Mouse (Mus musculus): Measurements from ENCODE around the gene 1700028J19Rik. TPM values are rescaled to one million over a fixed set of nuclear protein-coding genes. Genes with fewer than 3 reads are reported as not detected.

Gene 1700028J19Rik
- total RNA-seq, 1 experiment: 0.58 TPM

GRCm38 (mm10) chr7:44261147-44261546 lies 14.7 kb upstream of the 1700028J19Rik start, which contains the start of gene Gm15517:
Gene Gm15517 (plus strand): TSS chr7:44261447.
- Histone ChIP-seq H3K36me3 (ENCODE audit: control insufficient read depth, insufficient read depth, low read length, poor library complexity, severe bottlenecking) (no peaks in the 10 kb centered on the region), H3K4me3 (ENCODE audit: insufficient read depth in 1 of 2, low read depth in 1 of 2, low read length in 2 of 2, poor library complexity in 1 of 2, severe bottlenecking in 1 of 2) (no peak within 1 kb of the TSS), H3K9ac (ENCODE audit: insufficient read depth, low read depth, low read length, poor library complexity, severe bottlenecking) (no peak within 1 kb of the TSS), H3K9me3 (ENCODE audit: control insufficient read depth, insufficient read depth, low read depth, low read length) (no peaks in the 10 kb centered on the region), H3K27ac (ENCODE audit: insufficient read depth, low read depth, low read length, poor library complexity, severe bottlenecking) (no peak within 1 kb of the TSS), H3K4me1 (ENCODE audit: control insufficient read depth in 2 of 2, insufficient read depth in 2 of 2, low read length in 2 of 2, poor library complexity in 1 of 2) (peaks cover 0 to 6% of the 10 kb centered on the region in 2 experiments; a peak in 1 of 4 replicates)
- DNase-seq (ENCODE audit: low read depth, low spot score): no peak
- in situ Hi-C loops (cut with MboI; ENCODE audit: low sequenced_read_pairs in 2 of 2, unreplicated experiment in 2 of 2): loop anchor here (10.0 to 25.0 kb wide), 4 partner anchors 54 to 176 kb away; partner anchors contain the start of genes Lrrc4b (in 1 of the 2) and Shank1 (in 1 of the 2)
- TF ChIP-seq CHD2 (IDR thresholded peaks at IDR 0.05; ENCODE audit: low read depth, low read length) (no peak), ZC3H11A (IDR thresholded peaks at IDR 0.05; ENCODE audit: borderline replicate concordance, low read depth, low read length) (no peak), HCFC1 (IDR thresholded peaks at IDR 0.05; ENCODE audit: borderline replicate concordance, insufficient read depth, low read length) (no peak), ZNF384 (IDR thresholded peaks at IDR 0.05; ENCODE audit: low read depth, low read length) (no peak), MAFK (IDR thresholded peaks at IDR 0.05; ENCODE audit: insufficient read depth, low read depth, low read length) (no peak)

DNA sequence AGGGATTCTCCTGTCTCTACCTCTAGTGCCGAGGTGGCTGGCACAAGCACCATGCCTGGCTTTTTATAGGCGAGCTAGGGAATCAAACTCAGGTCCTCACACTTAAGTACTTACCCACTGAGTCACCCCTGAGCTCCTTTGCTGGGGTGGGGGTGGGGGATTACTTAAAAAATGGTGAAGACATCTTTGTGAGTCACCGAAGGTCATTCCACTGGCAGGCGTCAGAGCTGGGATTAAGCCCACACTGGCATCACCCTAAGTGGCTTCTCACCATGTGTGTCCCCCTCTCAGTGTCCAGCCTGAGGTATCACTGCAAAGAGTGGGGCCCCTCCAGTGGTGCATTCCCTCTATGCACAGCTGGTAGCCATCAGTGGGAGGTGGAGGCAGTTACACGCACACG lies 13.9 kb upstream of the 1700028J19Rik start:
- Histone ChIP-seq H3K4me3 (ENCODE audit: insufficient read depth in 1 of 2, low read depth in 1 of 2, low read length in 2 of 2, poor library complexity in 1 of 2, severe bottlenecking in 1 of 2) (no peak overlapping the region), H3K9ac (ENCODE audit: insufficient read depth, low read depth, low read length, poor library complexity, severe bottlenecking) (no peak overlapping the region), H3K36me3 (ENCODE audit: control insufficient read depth, insufficient read depth, low read length, poor library complexity, severe bottlenecking) (no peaks in the 10 kb centered on the region), H3K9me3 (ENCODE audit: control insufficient read depth, insufficient read depth, low read depth, low read length) (no peaks in the 10 kb centered on the region), H3K27ac (ENCODE audit: insufficient read depth, low read depth, low read length, poor library complexity, severe bottlenecking) (no peak overlapping the region), H3K4me1 (ENCODE audit: control insufficient read depth in 2 of 2, insufficient read depth in 2 of 2, low read length in 2 of 2, poor library complexity in 1 of 2) (peaks cover 0 to 9% of the 10 kb centered on the region in 2 experiments; a peak in 1 of 4 replicates)
- in situ Hi-C loops (cut with MboI; ENCODE audit: low sequenced_read_pairs in 2 of 2, unreplicated experiment in 2 of 2): loop anchor here (10.0 to 25.0 kb wide), 4 partner anchors 54 to 177 kb away; partner anchors contain the start of genes Lrrc4b (in 1 of the 2) and Shank1 (in 1 of the 2)
- TF ChIP-seq CHD2 (IDR thresholded peaks at IDR 0.05; ENCODE audit: low read depth, low read length): no peak
- TF ChIP-seq MAFK (IDR thresholded peaks at IDR 0.05; ENCODE audit: insufficient read depth, low read depth, low read length): no peak
- no peak for TF ChIP-seq ZC3H11A (IDR thresholded peaks at IDR 0.05; ENCODE audit: borderline replicate concordance, low read depth, low read length)
- TF ChIP-seq HCFC1 (IDR thresholded peaks at IDR 0.05; ENCODE audit: borderline replicate concordance, insufficient read depth, low read length): no peak
- no peak for TF ChIP-seq ZNF384 (IDR thresholded peaks at IDR 0.05; ENCODE audit: low read depth, low read length)
- DNase-seq (ENCODE audit: low read depth, low spot score): no peak

- no peak within 1 kb of the TSS for H3K9ac ChIP-seq (ENCODE audit: insufficient read depth, low read depth, low read length, poor library complexity, severe bottlenecking)
- in situ Hi-C loops (cut with MboI; ENCODE audit: low sequenced_read_pairs in 2 of 2, unreplicated experiment in 2 of 2): loop anchor here in 1 of 2 experiments (5.0 to 25.0 kb wide), 2 partner anchors 50 to 180 kb away; partner anchors contain the start of genes Klk1b4 and Lrrc4b
Measured at GRCm38 (mm10) chr7:44257278-44257677, 10.8 kb upstream of the 1700028J19Rik start, which contains the start of gene Acp4. Gene Acp4 (minus strand): TSS chr7:44257378.

GRCm38 (mm10) chr7:44254930-44255329 lies 8.4 kb upstream of the 1700028J19Rik start:
- no peak for DNase-seq (ENCODE audit: low read depth, low spot score)
- no peak overlapping the region for H3K9ac ChIP-seq (ENCODE audit: insufficient read depth, low read depth, low read length, poor library complexity, severe bottlenecking)
- in situ Hi-C loops (cut with MboI; ENCODE audit: low sequenced_read_pairs in 2 of 2, unreplicated experiment in 2 of 2): loop anchor here in 1 of 2 experiments (5.0 to 25.0 kb wide), 2 partner anchors 48 to 182 kb away; partner anchors contain the start of genes Klk1b4 and Lrrc4b
- TF ChIP-seq MAFK (IDR thresholded peaks at IDR 0.05; ENCODE audit: insufficient read depth, low read depth, low read length) (no peak), ZNF384 (IDR thresholded peaks at IDR 0.05; ENCODE audit: low read depth, low read length) (no peak), CHD2 (IDR thresholded peaks at IDR 0.05; ENCODE audit: low read depth, low read length) (no peak), HCFC1 (IDR thresholded peaks at IDR 0.05; ENCODE audit: borderline replicate concordance, insufficient read depth, low read length) (no peak), ZC3H11A (IDR thresholded peaks at IDR 0.05; ENCODE audit: borderline replicate concordance, low read depth, low read length) (no peak)
- peaks cover 0 to 12% of the 10 kb centered on the region in 2 experiments; a peak in 1 of 4 replicates for H3K4me1 ChIP-seq (ENCODE audit: control insufficient read depth in 2 of 2, insufficient read depth in 2 of 2, low read length in 2 of 2, poor library complexity in 1 of 2)
- H3K27ac ChIP-seq (ENCODE audit: insufficient read depth, low read depth, low read length, poor library complexity, severe bottlenecking): no peak overlapping the region
- H3K36me3 ChIP-seq (ENCODE audit: control insufficient read depth, insufficient read depth, low read length, poor library complexity, severe bottlenecking): peaks cover 22% of the 10 kb centered on the region
- H3K9me3 ChIP-seq (ENCODE audit: control insufficient read depth, insufficient read depth, low read depth, low read length): no peaks in the 10 kb centered on the region
- no peak overlapping the region for H3K4me3 ChIP-seq (ENCODE audit: insufficient read depth in 1 of 2, low read depth in 1 of 2, low read length in 2 of 2, poor library complexity in 1 of 2, severe bottlenecking in 1 of 2)

More at GRCm38 (mm10) chr7:44257278-44257677, 10.8 kb upstream of the 1700028J19Rik start, which contains the start of gene Acp4:
- Histone ChIP-seq H3K36me3 (ENCODE audit: control insufficient read depth, insufficient read depth, low read length, poor library complexity, severe bottlenecking) (peaks cover 4% of the 10 kb centered on the region; the same call in 1 of the 2 replicates), H3K27ac (ENCODE audit: insufficient read depth, low read depth, low read length, poor library complexity, severe bottlenecking) (no peak within 1 kb of the TSS), H3K9me3 (ENCODE audit: control insufficient read depth, insufficient read depth, low read depth, low read length) (no peaks in the 10 kb centered on the region), H3K4me1 (ENCODE audit: control insufficient read depth in 2 of 2, insufficient read depth in 2 of 2, low read length in 2 of 2, poor library complexity in 1 of 2) (peaks cover 0 to 13% of the 10 kb centered on the region in 2 experiments; a peak in 1 of 4 replicates), H3K4me3 (ENCODE audit: insufficient read depth in 1 of 2, low read depth in 1 of 2, low read length in 2 of 2, poor library complexity in 1 of 2, severe bottlenecking in 1 of 2) (no peak within 1 kb of the TSS)
- TF ChIP-seq CHD2 (IDR thresholded peaks at IDR 0.05; ENCODE audit: low read depth, low read length): no peak
- TF ChIP-seq ZNF384 (IDR thresholded peaks at IDR 0.05; ENCODE audit: low read depth, low read length): no peak
- no peak for TF ChIP-seq ZC3H11A (IDR thresholded peaks at IDR 0.05; ENCODE audit: borderline replicate concordance, low read depth, low read length)
- no peak for TF ChIP-seq MAFK (IDR thresholded peaks at IDR 0.05; ENCODE audit: insufficient read depth, low read depth, low read length)
- no peak for TF ChIP-seq HCFC1 (IDR thresholded peaks at IDR 0.05; ENCODE audit: borderline replicate concordance, insufficient read depth, low read length)
- DNase-seq (ENCODE audit: low read depth, low spot score): no peak

Measured in ES-E14 (cell line).